In genomic region chr3:145442268-145442667, GRCm38 (mm10) we compare ENCODE assay signal across 9 mouse cellular contexts.
DNase-seq lines count a peak whose midpoint lies in the region; ATAC-seq lines count a peak whose summit lies in the region.
"Had no signal": no experiment of that assay in that cellular context is flagged by ENCODE, and none has a peak within 500 bp of the region (broad histone marks: within the 10 kb centered on the region; RNA-seq: fewer than 3 reads in every experiment).

No protein-coding gene starts in this region.

- peak; percentile 58; the same call in 1 of the 2 replicates for ATAC-seq in neural tube, embryonic 11.5 days (ENCODE audit: insufficient read depth, low FRiP score, low TSS enrichment)
- ATAC-seq in neural tube, embryonic 15.5 days (ENCODE audit: low FRiP score) = no peak

- WGBS in neural tube, embryonic 11.5 days = 89% methylated on average over 1 of the region's 1 CpGs
- 88% methylated on average over 1 of the region's 1 CpGs for WGBS in neural tube, embryonic 15.5 days
- 90% methylated on average over 1 of the region's 1 CpGs for WGBS in embryonic facial prominence, embryonic 10.5 days

- no peak overlapping the region for H3K9ac ChIP-seq in neural tube, embryonic 11.5 days (ENCODE audit: low read length)
- H3K9ac ChIP-seq in neural tube, embryonic 15.5 days (replicated peaks) = no peak overlapping the region
- H3K9ac ChIP-seq: midbrain, embryonic 12.5 days had no signal

- no peak overlapping the region for H3K4me3 ChIP-seq in neural tube, embryonic 11.5 days (ENCODE audit: low read depth, low read length)
- H3K4me3 ChIP-seq in neural tube, embryonic 15.5 days (replicated peaks) = no peak overlapping the region
- no peak overlapping the region for H3K4me3 ChIP-seq in embryonic facial prominence, embryonic 10.5 days
- H3K4me3 ChIP-seq: midbrain, embryonic 12.5 days had no signal

- H3K27ac ChIP-seq in neural tube, embryonic 11.5 days (ENCODE audit: low read depth, low read length) = no peak overlapping the region
- no peak overlapping the region for H3K27ac ChIP-seq in neural tube, embryonic 15.5 days (replicated peaks)
- H3K27ac ChIP-seq in embryonic facial prominence, embryonic 10.5 days (replicated peaks) = no peak overlapping the region
- H3K27ac ChIP-seq: midbrain, embryonic 12.5 days had no signal

- H3K4me1 ChIP-seq in neural tube, embryonic 11.5 days (ENCODE audit: control insufficient read depth, insufficient read depth, low read length) = no peaks in the 10 kb centered on the region
- H3K4me1 ChIP-seq in neural tube, embryonic 15.5 days = no peaks in the 10 kb centered on the region
- no peaks in the 10 kb centered on the region for H3K4me1 ChIP-seq in embryonic facial prominence, embryonic 10.5 days

- intact Hi-C loops in gastrocnemius, postnatal 36 days (cut with DNase I) = loop anchor here (5.0 kb wide), 2 partner anchors 150 to 295 kb away; partner anchors contain the start of gene Col24a1
- intact Hi-C loops in left cerebral cortex, postnatal 4 days (cut with DNase I) = no loop called here

- no peaks in the 10 kb centered on the region for H3K27me3 ChIP-seq in neural tube, embryonic 11.5 days (ENCODE audit: control insufficient read depth, insufficient read depth, low read length)
- no peaks in the 10 kb centered on the region for H3K27me3 ChIP-seq in neural tube, embryonic 15.5 days (replicated peaks)
- H3K27me3 ChIP-seq in embryonic facial prominence, embryonic 10.5 days (replicated peaks; ENCODE audit: low read depth, poor library complexity, severe bottlenecking) = no peaks in the 10 kb centered on the region
- H3K27me3 ChIP-seq: midbrain, embryonic 12.5 days had no signal

- no peak overlapping the region for H3K4me2 ChIP-seq in neural tube, embryonic 11.5 days (ENCODE audit: low read depth)
- H3K4me2 ChIP-seq in neural tube, embryonic 15.5 days = no peak overlapping the region
- H3K4me2 ChIP-seq: midbrain, embryonic 12.5 days had no signal

- no peaks in the 10 kb centered on the region for H3K9me3 ChIP-seq in neural tube, embryonic 11.5 days (ENCODE audit: control insufficient read depth, low read length)
- no peaks in the 10 kb centered on the region for H3K9me3 ChIP-seq in neural tube, embryonic 15.5 days (replicated peaks)
- H3K9me3 ChIP-seq in embryonic facial prominence, embryonic 10.5 days = no peaks in the 10 kb centered on the region
- H3K9me3 ChIP-seq: midbrain, embryonic 12.5 days had no signal

- peak; percentile 18 for DNase-seq in gastrocnemius, adult 18-20 months (ENCODE audit: low spot score)
- DNase-seq in gastrocnemius, postnatal 36 days = no peak
- DNase-seq in neural tube, embryonic 11.5 days (ENCODE audit: low spot score) = peak; percentile 42
- peak; percentile 45 for DNase-seq in embryonic facial prominence, embryonic 10.5 days (ENCODE audit: low spot score)
- peak; percentile 30 for DNase-seq in left cerebral cortex, postnatal 4 days
- no peak for DNase-seq in spleen, postnatal 4 days (ENCODE audit: low spot score in 2 of 2)
- no peak for DNase-seq in c-Kit-positive CD71-positive TER-119-positive erythroid progenitor cells, embryonic 14.5 days (ENCODE audit: low spot score)

- no peaks in the 10 kb centered on the region for H3K36me3 ChIP-seq in neural tube, embryonic 11.5 days (ENCODE audit: control insufficient read depth, insufficient read depth, low read length)
- no peaks in the 10 kb centered on the region for H3K36me3 ChIP-seq in neural tube, embryonic 15.5 days
- no peaks in the 10 kb centered on the region for H3K36me3 ChIP-seq in embryonic facial prominence, embryonic 10.5 days (replicated peaks)
- H3K36me3 ChIP-seq: midbrain, embryonic 12.5 days had no signal

Comparison
In these comparisons a context has a peak if more than half of its experiments do, and no peak if none do; other contexts are left out.
1. DNase-seq: peak in gastrocnemius, adult 18-20 months (single experiment), neural tube, embryonic 11.5 days (single experiment), embryonic facial prominence, embryonic 10.5 days (single experiment) and left cerebral cortex, postnatal 4 days (single experiment); none in gastrocnemius, postnatal 36 days (0 of 2), spleen, postnatal 4 days (0 of 2) and c-Kit-positive CD71-positive TER-119-positive erythroid progenitor cells, embryonic 14.5 days (single experiment).